Mouse (Mus musculus) kidney, embryonic 16.5 days (tissue): ENCODE results near the gene Capza2. TPM values are rescaled to one million over a fixed set of nuclear protein-coding genes. Genes with fewer than 3 reads are reported as not detected.
A peak's percentile ranks its signal among the peaks of the same experiment; 100 is the strongest.

Source experiments
- ATAC-seq: fragments of 200-750 bp; cut with Nextera tagmentation; 2 replicates; pipeline ENCODE4 v1.8.0; 2017; ENCODE audit warnings: moderate TSS enrichment; ENCODE audit not compliant: low FRiP score, low TSS enrichment
- H3K27ac ChIP-seq: fragments of 300-500 bp; sonication (generic); 2 replicates; pipeline ENCODE4 v1.5.1; 2014; ENCODE audit warnings: low read length
- H3K27me3 ChIP-seq: fragments of 300-500 bp; sonication (generic); 2 replicates; pipeline ENCODE4 v1.6.1; 2014; ENCODE audit warnings: low read length, control low read depth, mixed read lengths; ENCODE audit not compliant: insufficient read depth
- H3K36me3 ChIP-seq: fragments of 300-500 bp; sonication (generic); 2 replicates; pipeline ENCODE4 v1.6.1; 2014; ENCODE audit warnings: low read length, control low read depth, mixed read lengths; ENCODE audit not compliant: insufficient read depth
- H3K4me1 ChIP-seq: fragments of 300-500 bp; sonication (generic); 2 replicates; pipeline ENCODE4 v1.6.1; 2014; ENCODE audit warnings: low read length, control low read depth, mixed read lengths; ENCODE audit not compliant: insufficient read depth
- H3K4me2 ChIP-seq: fragments of 300-500 bp; sonication (generic); replicated peaks from 2 replicates; pipeline ENCODE4 v1.6.1; 2014; ENCODE audit warnings: low read depth, low read length
- H3K4me3 ChIP-seq: fragments of 300-500 bp; sonication (generic); 2 replicates; pipeline ENCODE4 v1.5.1; 2014; ENCODE audit warnings: mild to moderate bottlenecking, low read length
- H3K9ac ChIP-seq: fragments of 300-500 bp; sonication (generic); replicated peaks from 2 replicates; pipeline ENCODE4 v1.6.1; 2014; ENCODE audit warnings: low read length
- H3K9me3 ChIP-seq: fragments of 300-500 bp; sonication (generic); 2 replicates; pipeline ENCODE4 v1.6.1; 2016; ENCODE audit warnings: low read length, control low read depth
- WGBS: fragments of 180-500 bp; shearing (Covaris S2); extraction: QIAGEN DNeasy Blood & Tissue Kit; methylation state at CpG from one replicate; pipeline ENCODE4 v1.1.7; 2014; 5-methylcytosine and 5-hydroxymethylcytosine counted together
- polyA plus RNA-seq: library from polyadenylated mRNA; unstranded; fragments of >200 nt; fragmentation: Nextera tagmentation; extraction: Ambion mirVana; gene quantifications from 2 replicates; pipeline ENCODE4 v1.2.1, GENCODE M21; 2015

The Capza2 gene
- polyA plus RNA-seq, 1 experiment from 2014 or later, result 238 TPM

- Histone ChIP-seq H3K4me3 (peak overlapping the region; percentile 93), H3K36me3 (no peaks in the 10 kb centered on the region), H3K9ac (peak overlapping the region; percentile 98), H3K27ac (peak overlapping the region; percentile 97), H3K9me3 (no peaks in the 10 kb centered on the region), H3K4me2 (peak overlapping the region; percentile 62), H3K27me3 (no peaks in the 10 kb centered on the region), H3K4me1 (peaks cover 13% of the 10 kb centered on the region)
- peak; percentile 88 for ATAC-seq
- WGBS, result under 1% methylated on average over 57 of the region's 62 CpGs
These were observed 1.5 kb downstream of the Capza2 start for GRCm38 (mm10) chr6:17637205-17638203.

- no peaks in the 10 kb centered on the region for H3K9me3 ChIP-seq
- H3K27me3 ChIP-seq, result no peaks in the 10 kb centered on the region
- H3K4me1 ChIP-seq, result peaks cover 13% of the 10 kb centered on the region
- no peak overlapping the region for H3K4me2 ChIP-seq
- H3K27ac ChIP-seq, result no peak overlapping the region
- no peaks in the 10 kb centered on the region for H3K36me3 ChIP-seq
- H3K4me3 ChIP-seq, result no peak overlapping the region
- no peak overlapping the region for H3K9ac ChIP-seq
- ATAC-seq, result no peak
- WGBS, result 71% methylated on average over 9 of the region's 9 CpGs
These were observed 4.0 kb downstream of the Capza2 start for GRCm38 (mm10) chr6:17640031-17640430.

DNA sequence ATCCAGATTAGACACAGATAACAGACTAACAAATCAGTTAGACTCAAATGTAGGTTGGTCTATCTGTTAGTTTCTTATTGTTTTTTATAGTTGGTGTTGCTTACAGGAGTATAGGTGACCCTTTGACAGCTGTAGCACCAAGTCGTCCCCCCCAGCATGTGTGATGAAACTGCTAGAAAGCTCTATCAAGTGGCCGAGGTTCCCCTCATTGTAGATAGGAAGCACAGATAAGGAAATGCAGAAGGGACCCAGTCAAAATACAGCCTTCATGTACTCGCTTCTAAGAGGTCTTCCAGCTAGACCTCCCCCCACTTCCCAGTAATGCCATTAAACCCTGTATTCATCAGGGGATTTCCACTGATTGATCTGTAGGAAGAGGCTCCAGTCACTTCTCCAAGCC lies 6.7 kb downstream of the Capza2 start:
- Histone ChIP-seq H3K9me3 (no peaks in the 10 kb centered on the region), H3K4me3 (no peak overlapping the region), H3K27ac (no peak overlapping the region), H3K36me3 (no peaks in the 10 kb centered on the region), H3K27me3 (no peaks in the 10 kb centered on the region), H3K9ac (no peak overlapping the region), H3K4me2 (no peak overlapping the region), H3K4me1 (peaks cover 19% of the 10 kb centered on the region)
- ATAC-seq, result no peak
- WGBS, result 65% methylated on average over 3 of the region's 3 CpGs

- Histone ChIP-seq H3K9ac (no peak overlapping the region), H3K27ac (no peak overlapping the region), H3K36me3 (peaks cover 10% of the 10 kb centered on the region; the same call in 1 of the 2 replicates), H3K4me3 (no peak overlapping the region), H3K9me3 (no peaks in the 10 kb centered on the region), H3K4me2 (no peak overlapping the region), H3K27me3 (no peaks in the 10 kb centered on the region), H3K4me1 (peaks cover 6% of the 10 kb centered on the region; the same call in 1 of the 2 replicates)
- no peak for ATAC-seq
- WGBS, result 58% methylated on average over 3 of the region's 3 CpGs
These were observed 10.1 kb downstream of the Capza2 start for GRCm38 (mm10) chr6:17646107-17646506.

GRCm38 (mm10) chr6:17652132-17652531 lies 16.1 kb downstream of the Capza2 start:
- Histone ChIP-seq H3K36me3 (peaks cover 24% of the 10 kb centered on the region), H3K9me3 (no peaks in the 10 kb centered on the region), H3K4me3 (no peak overlapping the region), H3K27ac (no peak overlapping the region), H3K4me2 (no peak overlapping the region), H3K27me3 (no peaks in the 10 kb centered on the region), H3K9ac (no peak overlapping the region), H3K4me1 (no peaks in the 10 kb centered on the region)
- ATAC-seq, result no peak
- 78% methylated on average over 2 of the region's 2 CpGs for WGBS

DNA sequence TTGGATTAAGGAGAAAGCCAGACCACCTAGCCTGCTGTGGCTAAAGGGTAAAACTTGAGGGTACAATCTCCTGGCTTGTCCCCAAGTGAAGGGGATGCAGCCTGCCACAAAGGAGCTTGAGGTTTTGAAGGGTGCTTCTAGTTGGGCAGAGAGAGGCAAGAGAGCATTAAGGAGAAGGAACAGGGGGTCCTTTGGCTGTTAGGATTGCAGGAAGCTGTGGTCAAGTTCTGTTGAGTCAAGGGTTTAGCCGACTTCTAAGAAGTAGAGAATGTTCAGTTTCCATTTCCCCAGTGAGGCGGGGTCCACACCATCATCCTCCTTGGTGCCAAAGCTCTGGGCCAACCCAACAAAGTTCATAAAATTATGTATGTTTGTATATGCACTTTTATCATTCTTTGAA lies 19.0 kb downstream of the Capza2 start:
- whole genome bisulfite sequencing, result 91% methylated on average over 2 of the region's 2 CpGs
- Histone ChIP-seq H3K4me1 (no peaks in the 10 kb centered on the region), H3K27me3 (no peaks in the 10 kb centered on the region), H3K4me3 (no peak overlapping the region), H3K27ac (no peak overlapping the region), H3K36me3 (peaks cover 23% of the 10 kb centered on the region), H3K9ac (no peak overlapping the region), H3K9me3 (no peaks in the 10 kb centered on the region), H3K4me2 (no peak overlapping the region)
- ATAC-seq, result no peak

DNA sequence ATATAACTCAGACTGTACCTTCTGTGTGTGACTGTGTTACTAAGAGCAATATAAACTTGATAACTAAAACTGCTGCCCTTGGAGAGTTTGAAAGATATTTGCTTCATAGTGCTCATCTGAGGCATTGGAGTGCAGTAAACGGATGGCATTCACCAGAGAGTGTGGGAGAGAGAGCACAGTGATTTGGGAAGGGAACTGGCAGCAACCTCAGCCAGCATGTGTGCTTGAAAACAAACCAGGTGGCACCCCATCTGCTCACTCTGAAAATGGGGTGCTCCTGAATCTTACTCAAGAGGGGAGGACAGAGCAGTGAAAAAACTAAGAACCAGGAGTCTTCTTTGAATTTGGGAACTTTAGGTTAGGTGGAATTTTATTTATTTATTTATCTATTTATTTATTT lies 21.3 kb downstream of the Capza2 start:
- Histone ChIP-seq H3K27ac (no peak overlapping the region), H3K4me3 (no peak overlapping the region), H3K4me1 (no peaks in the 10 kb centered on the region), H3K27me3 (no peaks in the 10 kb centered on the region), H3K9me3 (no peaks in the 10 kb centered on the region), H3K36me3 (peaks cover 32% of the 10 kb centered on the region), H3K9ac (no peak overlapping the region), H3K4me2 (no peak overlapping the region)
- ATAC-seq, result no peak
- WGBS, result 92% methylated on average over 1 of the region's 1 CpGs

DNA sequence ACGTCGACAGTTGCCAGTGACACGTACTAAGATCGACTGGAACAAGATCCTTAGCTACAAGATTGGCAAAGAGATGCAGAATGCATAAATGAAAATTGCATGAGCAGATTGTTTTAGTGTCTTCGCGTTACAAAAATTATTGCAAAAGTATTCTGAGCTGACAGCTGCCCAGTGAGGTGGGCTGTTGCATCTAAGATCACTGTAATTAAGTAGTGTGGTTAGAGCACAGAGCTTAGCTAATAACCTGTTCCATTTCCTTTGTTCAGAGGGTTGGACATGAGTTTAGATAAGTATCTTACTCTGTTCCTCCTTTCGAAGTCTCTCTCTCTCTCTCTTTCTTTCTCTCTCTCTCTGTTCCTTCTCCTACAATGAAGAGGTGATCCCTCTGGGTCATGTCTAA lies 29.3 kb downstream of the Capza2 start:
- H3K36me3 ChIP-seq, result peaks cover 48% of the 10 kb centered on the region
- no peaks in the 10 kb centered on the region for H3K27me3 ChIP-seq
- no peaks in the 10 kb centered on the region for H3K9me3 ChIP-seq
- H3K4me1 ChIP-seq, result no peaks in the 10 kb centered on the region
- no peak overlapping the region for H3K9ac ChIP-seq
- no peak for ATAC-seq
- 94% methylated on average over 7 of the region's 7 CpGs for WGBS
- H3K4me2 ChIP-seq, result no peak overlapping the region
- H3K27ac ChIP-seq, result no peak overlapping the region
- no peak overlapping the region for H3K4me3 ChIP-seq

- Histone ChIP-seq H3K4me1 (no peaks in the 10 kb centered on the region), H3K9me3 (no peaks in the 10 kb centered on the region), H3K27me3 (no peaks in the 10 kb centered on the region), H3K4me2 (no peak overlapping the region), H3K27ac (no peak overlapping the region), H3K4me3 (no peak overlapping the region), H3K9ac (no peak overlapping the region), H3K36me3 (peaks cover 43% of the 10 kb centered on the region)
- ATAC-seq, result no peak
These were observed 30.0 kb downstream of the Capza2 start for GRCm38 (mm10) chr6:17666024-17666423.

DNA sequence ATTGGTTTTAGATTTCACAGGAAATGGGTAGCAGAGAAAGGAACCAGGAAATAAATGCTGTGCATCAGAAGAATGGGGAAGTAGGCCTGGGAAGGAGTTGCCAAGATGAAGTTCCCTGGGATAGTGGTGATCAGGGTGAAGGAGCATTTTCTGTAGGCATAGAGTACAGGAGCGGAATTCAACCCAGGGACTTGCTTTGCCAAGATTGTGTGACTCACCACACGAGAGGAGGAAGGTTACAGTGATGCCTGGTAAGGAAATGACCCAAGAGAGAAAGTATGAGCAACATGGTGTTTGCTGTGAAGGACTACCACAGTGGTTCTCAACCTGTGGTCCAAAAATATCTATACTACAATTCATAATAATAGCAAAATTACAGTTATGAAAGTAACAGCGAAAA lies 31.8 kb downstream of the Capza2 start:
- Histone ChIP-seq H3K36me3 (peaks cover 33% of the 10 kb centered on the region), H3K4me2 (no peak overlapping the region), H3K27me3 (no peaks in the 10 kb centered on the region), H3K27ac (no peak overlapping the region), H3K9me3 (no peaks in the 10 kb centered on the region), H3K9ac (no peak overlapping the region), H3K4me1 (no peaks in the 10 kb centered on the region), H3K4me3 (no peak overlapping the region)
- 90% methylated on average over 3 of the region's 3 CpGs for WGBS
- no peak for ATAC-seq
